Mouse (Mus musculus): Measurements from ENCODE around the gene Pkig. TPM values are rescaled to one million over a fixed set of nuclear protein-coding genes. Genes with fewer than 3 reads are reported as not detected.

Gene Pkig
- total and polyA plus RNA-seq, 3 experiments: 79.5 to 160 TPM; not detected in 1

- no peaks in the 10 kb centered on the region for H3K9me3 ChIP-seq (replicated peaks; ENCODE audit: insufficient read depth, low read length)
- H3K4me3 ChIP-seq (ENCODE audit: control insufficient read depth in 1 of 2, insufficient read depth in 1 of 2, low read depth in 2 of 2, low read length in 2 of 2): peak within 1 kb of the TSS; percentile 81 to 83
- DNase-seq (ENCODE audit: low read depth, low spot score): peak; percentile 63
- TF ChIP-seq POLR2A (IDR thresholded peaks at IDR 0.05; ENCODE audit: control insufficient read depth in 1 of 2, insufficient read depth in 1 of 2, low read depth in 1 of 2, low read length in 2 of 2, poor library complexity in 1 of 2) (peak in 1 of 2 experiments; percentile 78; a peak in 2 of 4 replicates), NELFE (IDR thresholded peaks at IDR 0.05; ENCODE audit: low read depth, low read length) (peak; percentile 68), MAZ (IDR thresholded peaks at IDR 0.05; ENCODE audit: low read depth, low read length) (peak; percentile 27; the same call in 1 of the 2 replicates), SIN3A (IDR thresholded peaks at IDR 0.05; ENCODE audit: low read length) (peak; percentile 54; the same call in 1 of the 2 replicates), USF1 (IDR thresholded peaks at IDR 0.05; ENCODE audit: low read depth, low read length) (no peak), TBP (IDR thresholded peaks at IDR 0.05; ENCODE audit: low read depth, low read length) (0 out of 2 replicates have a peak, but pooled peaks have one; percentile 47), ETS1 (IDR thresholded peaks at IDR 0.05; ENCODE audit: low read depth, low read length) (no peak), MXI1 (IDR thresholded peaks at IDR 0.05; ENCODE audit: low read depth, low read length) (peak; percentile 76), USF2 (IDR thresholded peaks at IDR 0.05; ENCODE audit: borderline replicate concordance in 1 of 2, insufficient read depth in 1 of 2, low read depth in 1 of 2, low read length in 2 of 2) (no peak), JUND (IDR thresholded peaks at IDR 0.05; ENCODE audit: low read depth, low read length) (no peak), HCFC1 (IDR thresholded peaks at IDR 0.05; ENCODE audit: low read depth, low read length) (no peak), MAFK (IDR thresholded peaks at IDR 0.05; ENCODE audit: borderline replicate concordance, low read depth, low read length) (no peak), TAL1 (IDR thresholded peaks at IDR 0.05; ENCODE audit: low read length) (no peak), E2F4 (IDR thresholded peaks at IDR 0.05; ENCODE audit: borderline replicate concordance, low read depth, low read length) (no peak), RCOR1 (IDR thresholded peaks at IDR 0.05; ENCODE audit: low read depth, low read length) (no peak)
- no peak within 1 kb of the TSS for H3K27ac ChIP-seq (ENCODE audit: control insufficient read depth, low read depth, low read length)
- H3K9ac ChIP-seq (ENCODE audit: control insufficient read depth, low read depth, low read length, poor library complexity, severe bottlenecking): peak within 1 kb of the TSS; percentile 80
- H3K36me3 ChIP-seq (ENCODE audit: control insufficient read depth in 1 of 2, insufficient read depth in 2 of 2, low read length in 2 of 2): peaks cover 0 to 4% of the 10 kb centered on the region in 2 experiments; a peak in 2 of 4 replicates
- H3K27me3 ChIP-seq (ENCODE audit: control insufficient read depth in 1 of 2, insufficient read depth in 2 of 2, low read length in 2 of 2): no peaks in the 10 kb centered on the region; a peak in 1 of 4 replicates
- H3K4me1 ChIP-seq (ENCODE audit: control insufficient read depth in 1 of 2, insufficient read depth in 2 of 2, low read length in 2 of 2): peaks cover 0 to 18% of the 10 kb centered on the region in 2 experiments
- peaks cover 6% of the 10 kb centered on the region for H3K79me2 ChIP-seq (ENCODE audit: control insufficient read depth, insufficient read depth, low read length, poor library complexity)
Observed at GRCm38 (mm10) chr2:163749647-163750611, 91.7 kb downstream of the Pkig start, which contains the start of gene Ada. Ada (minus strand) TSS chr2:163750239.

DNA sequence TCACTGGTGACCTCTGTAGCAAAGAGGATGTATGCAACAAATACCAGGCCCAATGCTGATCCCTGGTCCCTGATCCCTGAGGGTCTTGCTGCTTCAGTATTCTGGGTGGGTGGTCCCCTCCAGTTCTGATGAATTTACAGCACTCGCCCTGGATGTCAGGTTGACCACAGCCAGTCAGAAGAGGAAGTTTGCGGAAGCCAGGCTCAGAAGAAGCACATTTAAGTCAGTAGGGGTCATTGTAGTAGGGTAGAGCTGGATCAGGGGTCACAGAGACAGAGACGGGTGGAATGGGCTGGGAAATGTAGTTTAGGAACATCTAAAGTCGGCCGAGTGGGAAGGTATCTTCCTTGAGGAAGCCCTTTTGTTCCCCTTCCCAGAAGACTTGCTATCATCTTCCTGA lies 96.0 kb downstream of the Pkig start:
- H3K27me3 ChIP-seq (ENCODE audit: control insufficient read depth in 1 of 2, insufficient read depth in 2 of 2, low read length in 2 of 2): peaks cover 4 to 9% of the 10 kb centered on the region in 2 experiments
- no peak overlapping the region for H3K9ac ChIP-seq (ENCODE audit: control insufficient read depth, low read depth, low read length, poor library complexity, severe bottlenecking)
- TF ChIP-seq ZC3H11A (IDR thresholded peaks at IDR 0.05; ENCODE audit: low read depth, low read length): no peak
- no peak for TF ChIP-seq RAD21 (IDR thresholded peaks at IDR 0.05; ENCODE audit: low read depth, low read length)
- no peak for TF ChIP-seq NELFE (IDR thresholded peaks at IDR 0.05; ENCODE audit: low read depth, low read length)
- TF ChIP-seq CHD2 (IDR thresholded peaks at IDR 0.05; ENCODE audit: low read length): no peak
- TF ChIP-seq MAFK (IDR thresholded peaks at IDR 0.05; ENCODE audit: borderline replicate concordance, low read depth, low read length): no peak
- TF ChIP-seq USF1 (IDR thresholded peaks at IDR 0.05; ENCODE audit: low read depth, low read length): no peak
- TF ChIP-seq MXI1 (IDR thresholded peaks at IDR 0.05; ENCODE audit: low read depth, low read length): no peak
- TF ChIP-seq GATA1 (IDR thresholded peaks at IDR 0.05; ENCODE audit: low read depth, low read length): no peak
- TF ChIP-seq KAT2A (conservative IDR thresholded peaks at IDR 0.05; ENCODE audit: low read depth, low read length): no peak
- TF ChIP-seq ETS1 (IDR thresholded peaks at IDR 0.05; ENCODE audit: low read depth, low read length): no peak
- no peak for TF ChIP-seq SMC3 (IDR thresholded peaks at IDR 0.05; ENCODE audit: low read depth, low read length)
- no peak for TF ChIP-seq UBTF (IDR thresholded peaks at IDR 0.05; ENCODE audit: borderline replicate concordance, insufficient read depth, low read depth, low read length)
- no peak for TF ChIP-seq MYB (IDR thresholded peaks at IDR 0.05; ENCODE audit: low read depth, low read length)
- no peak for TF ChIP-seq POLR2AphosphoS2 (IDR thresholded peaks at IDR 0.05; ENCODE audit: low read length)
- no peak for TF ChIP-seq BHLHE40 (IDR thresholded peaks at IDR 0.05; ENCODE audit: borderline replicate concordance, low read depth, low read length)
- no peaks in the 10 kb centered on the region for H3K9me3 ChIP-seq (replicated peaks; ENCODE audit: insufficient read depth, low read length)
- H3K36me3 ChIP-seq (ENCODE audit: control insufficient read depth in 1 of 2, insufficient read depth in 2 of 2, low read length in 2 of 2): peaks cover 0 to 1% of the 10 kb centered on the region in 2 experiments; a peak in 2 of 4 replicates
- no peak overlapping the region for H3K4me3 ChIP-seq (ENCODE audit: control insufficient read depth in 1 of 2, insufficient read depth in 1 of 2, low read depth in 2 of 2, low read length in 2 of 2)
- no peak for DNase-seq (ENCODE audit: low read depth, low spot score)
- H3K4me1 ChIP-seq (ENCODE audit: control insufficient read depth in 1 of 2, insufficient read depth in 2 of 2, low read length in 2 of 2): peaks cover 0 to 7% of the 10 kb centered on the region in 2 experiments; a peak in 2 of 4 replicates
- no peak overlapping the region for H3K27ac ChIP-seq (ENCODE audit: control insufficient read depth, low read depth, low read length)
- peaks cover 3% of the 10 kb centered on the region; the same call in 1 of the 2 replicates for H3K79me2 ChIP-seq (ENCODE audit: control insufficient read depth, insufficient read depth, low read length, poor library complexity)
